11 mouse cellular contexts compared by ENCODE assay signal in genomic region chrX:59606535-59606934, GRCm38 (mm10). TPM values are rescaled to one million over a fixed set of nuclear protein-coding genes. Genes with fewer than 3 reads are reported as not detected.
DNase-seq lines count a peak whose midpoint lies in the region; ATAC-seq and TF ChIP-seq lines count a peak whose summit lies in the region.
"Had no signal": no experiment of that assay in that cellular context is flagged by ENCODE, and none has a peak within 500 bp of the region (broad histone marks: within the 10 kb centered on the region; RNA-seq: fewer than 3 reads in every experiment).

No protein-coding gene starts in this region.

- no peak overlapping the region for H3K27ac ChIP-seq in liver, postnatal 0 days (ENCODE audit: low read depth)
- H3K27ac ChIP-seq in stomach, postnatal 0 days (replicated peaks), result no peak overlapping the region
- H3K27ac ChIP-seq in hindbrain, embryonic 16.5 days (ENCODE audit: low read depth, low read length), result no peak overlapping the region
- H3K27ac ChIP-seq: embryonic facial prominence, embryonic 12.5 days had no signal

- peak; percentile 38 for TF ChIP-seq CTCF in liver, postnatal 0 days (IDR thresholded peaks at IDR 0.05; ENCODE audit: low read depth)
- peak; percentile 58 for TF ChIP-seq CTCF in stomach, postnatal 0 days (IDR thresholded peaks at IDR 0.05; ENCODE audit: low read depth)

- no peaks in the 10 kb centered on the region for H3K36me3 ChIP-seq in liver, postnatal 0 days (replicated peaks; ENCODE audit: insufficient read depth, low read length)
- H3K36me3 ChIP-seq in stomach, postnatal 0 days (ENCODE audit: control insufficient read depth, insufficient read depth, low read length), result no peaks in the 10 kb centered on the region
- no peaks in the 10 kb centered on the region for H3K36me3 ChIP-seq in hindbrain, embryonic 16.5 days (ENCODE audit: control insufficient read depth, insufficient read depth, low read length)
- H3K36me3 ChIP-seq: embryonic facial prominence, embryonic 12.5 days had no signal

- H3K27me3 ChIP-seq in liver, postnatal 0 days (ENCODE audit: insufficient read depth, low read length), result no peaks in the 10 kb centered on the region
- no peaks in the 10 kb centered on the region for H3K27me3 ChIP-seq in stomach, postnatal 0 days (ENCODE audit: control insufficient read depth, insufficient read depth, low read length)
- H3K27me3 ChIP-seq in hindbrain, embryonic 16.5 days (replicated peaks; ENCODE audit: control insufficient read depth, insufficient read depth, low read length), result no peaks in the 10 kb centered on the region
- H3K27me3 ChIP-seq: embryonic facial prominence, embryonic 12.5 days had no signal

- no peak overlapping the region for H3K9ac ChIP-seq in liver, postnatal 0 days (replicated peaks)
- H3K9ac ChIP-seq in stomach, postnatal 0 days (ENCODE audit: low read length), result no peak overlapping the region
- H3K9ac ChIP-seq in hindbrain, embryonic 16.5 days (ENCODE audit: low read depth, low read length), result no peak overlapping the region
- H3K9ac ChIP-seq: embryonic facial prominence, embryonic 12.5 days had no signal

- no peak overlapping the region for H3K4me2 ChIP-seq in liver, postnatal 0 days (ENCODE audit: low read depth, low read length)
- H3K4me2 ChIP-seq in stomach, postnatal 0 days (replicated peaks; ENCODE audit: low read depth), result no peak overlapping the region
- no peak overlapping the region for H3K4me2 ChIP-seq in hindbrain, embryonic 16.5 days (ENCODE audit: low read length)
- H3K4me2 ChIP-seq: embryonic facial prominence, embryonic 12.5 days had no signal

- ATAC-seq in liver, postnatal 0 days, result no peak
- peak; percentile 46 for ATAC-seq in activated CD4-positive, CD25-positive, alpha-beta regulatory T cell, adult 4 months
- no peak for ATAC-seq in stomach, postnatal 0 days (ENCODE audit: low FRiP score, low TSS enrichment)
- no peak for ATAC-seq in frontal cortex, adult (ENCODE audit: low TSS enrichment)
- no peak for ATAC-seq in hindbrain, embryonic 16.5 days

- H3K4me1 ChIP-seq in liver, postnatal 0 days (ENCODE audit: insufficient read depth), result no peaks in the 10 kb centered on the region
- H3K4me1 ChIP-seq in stomach, postnatal 0 days (replicated peaks; ENCODE audit: control insufficient read depth, insufficient read depth), result no peaks in the 10 kb centered on the region
- H3K4me1 ChIP-seq in hindbrain, embryonic 16.5 days (ENCODE audit: control insufficient read depth, insufficient read depth, low read depth, low read length), result no peaks in the 10 kb centered on the region
- H3K4me1 ChIP-seq: embryonic facial prominence, embryonic 12.5 days had no signal

- peak; percentile 6 to 25 for DNase-seq in cerebellum, postnatal 14 days
- no peak for DNase-seq in cerebellum, adult 9-11 months
- DNase-seq in liver, postnatal 0 days, result no peak
- DNase-seq in liver, result no peak
- no peak for DNase-seq in stomach, postnatal 0 days (ENCODE audit: low spot score)
- DNase-seq: adrenal gland, postnatal 25 days; gastrocnemius, postnatal 10 days had no signal

- no peak for TF ChIP-seq EP300 in liver, postnatal 0 days (IDR thresholded peaks at IDR 0.05; ENCODE audit: low read depth)
- no peak for TF ChIP-seq EP300 in stomach, postnatal 0 days (optimal IDR thresholded peaks at IDR 0.05)

- H3K4me3 ChIP-seq in liver, postnatal 0 days (ENCODE audit: low read depth, low read length), result no peak overlapping the region
- H3K4me3 ChIP-seq in stomach, postnatal 0 days (ENCODE audit: low read depth, low read length), result no peak overlapping the region
- no peak overlapping the region for H3K4me3 ChIP-seq in hindbrain, embryonic 16.5 days (ENCODE audit: low read length)
- H3K4me3 ChIP-seq: embryonic facial prominence, embryonic 12.5 days had no signal

- no peaks in the 10 kb centered on the region for H3K9me3 ChIP-seq in liver, postnatal 0 days (ENCODE audit: low read length)
- no peaks in the 10 kb centered on the region for H3K9me3 ChIP-seq in stomach, postnatal 0 days (ENCODE audit: control insufficient read depth, low read length)
- no peaks in the 10 kb centered on the region for H3K9me3 ChIP-seq in hindbrain, embryonic 16.5 days (ENCODE audit: control insufficient read depth, low read length)
- H3K9me3 ChIP-seq: embryonic facial prominence, embryonic 12.5 days had no signal

- 43% methylated on average over 1 of the region's 1 CpGs for WGBS in liver, postnatal 0 days (ENCODE audit: insufficient replicate concordance)
- 48% methylated on average over 1 of the region's 1 CpGs for WGBS in stomach, postnatal 0 days
- 68% methylated on average over 1 of the region's 1 CpGs for WGBS in hindbrain, embryonic 16.5 days

RNA-seq across cellular contexts. Expression of gene Fgf13, which starts 38.7 kb away (rescaled TPM):
- polyA plus RNA-seq in liver, postnatal 0 days (2015; fragmentation: Nextera tagmentation; extraction: Ambion mirVana), result 0.50 and 0.62 TPM in 2 replicates
- polyA plus RNA-seq in activated CD4-positive, CD25-positive, alpha-beta regulatory T cell, adult 4 months (2017; shearing (Covaris generic)), result 1 to 10 TPM; 7.9 to 8.4 TPM
- polyA plus RNA-seq in stomach, postnatal 0 days (2015; fragmentation: Nextera tagmentation; extraction: Ambion mirVana), result 11.6 and 13.2 TPM in 2 replicates
- polyA plus RNA-seq in hindbrain, embryonic 16.5 days (2015; fragmentation: Nextera tagmentation; extraction: Ambion mirVana), result 228 and 231 TPM in 2 replicates

Comparison
In these comparisons a context has a peak if more than half of its experiments do, and no peak if none do; other contexts are left out.
1. DNase-seq: peak in cerebellum, postnatal 14 days (2 of 2); none in cerebellum, adult 9-11 months (single experiment), liver, postnatal 0 days (single experiment), liver (single experiment) and stomach, postnatal 0 days (single experiment).
2. RNA of gene Fgf13, which starts 38.7 kb away (polyA plus RNA-seq): 228 to 231 TPM in hindbrain, embryonic 16.5 days; 11.6 to 13.2 TPM in stomach, postnatal 0 days, 7.9 to 8.4 TPM in activated CD4-positive, CD25-positive, alpha-beta regulatory T cell, adult 4 months and 0.50 to 0.62 TPM in liver, postnatal 0 days; every median in the first group is over 10 times any median in the second.